9 mouse cellular contexts compared by ENCODE assay signal in the genomic region with DNA sequence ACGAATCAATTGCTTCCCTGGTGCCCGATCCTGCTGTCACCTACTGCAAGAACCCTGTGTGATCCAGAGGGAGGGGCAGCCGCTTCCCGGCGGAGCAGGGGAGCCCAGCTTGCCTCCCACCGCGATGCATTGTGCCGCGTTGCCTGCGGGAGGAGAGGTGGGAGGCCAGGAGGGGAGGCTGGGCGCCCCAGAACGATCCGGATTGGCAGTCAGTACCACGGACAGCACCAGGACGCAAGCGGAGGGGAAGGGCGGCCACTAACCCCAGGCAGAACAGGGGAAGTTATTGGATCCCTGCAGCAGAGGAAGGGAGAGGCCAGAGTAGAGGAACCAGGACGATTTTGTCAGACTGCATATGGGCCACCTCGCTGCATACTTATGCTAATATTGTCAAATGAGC. TPM values are rescaled to one million over a fixed set of nuclear protein-coding genes. Genes with fewer than 3 reads are reported as not detected.
DNase-seq lines count a peak whose midpoint lies in the region; ATAC-seq lines count a peak whose summit lies in the region.
"Had no signal": no experiment of that assay in that cellular context is flagged by ENCODE, and none has a peak within 500 bp of the region (broad histone marks: within the 10 kb centered on the region; RNA-seq: fewer than 3 reads in every experiment).

No protein-coding gene starts in this region.

- no peaks in the 10 kb centered on the region for H3K9me3 ChIP-seq in embryonic facial prominence, embryonic 11.5 days (replicated peaks; ENCODE audit: control insufficient read depth, low read length)
- no peaks in the 10 kb centered on the region for H3K9me3 ChIP-seq in hindbrain, embryonic 10.5 days
- no peaks in the 10 kb centered on the region for H3K9me3 ChIP-seq in midbrain, embryonic 15.5 days

- peak; percentile 5 to 48 for DNase-seq in heart, adult 18-20 months
- DNase-seq in heart, postnatal 25 days (ENCODE audit: low spot score), result no peak
- DNase-seq in adrenal gland, postnatal 14 days, result peak; percentile 81
- DNase-seq in embryonic facial prominence, embryonic 11.5 days (ENCODE audit: low spot score), result peak; percentile 87
- DNase-seq in hindbrain, embryonic 10.5 days (ENCODE audit: low spot score), result peak; percentile 70
- peak; percentile 66 to 85 for DNase-seq in left cerebral cortex, postnatal 25 days (ENCODE audit: low spot score in 2 of 2)
- peak; percentile 38 for DNase-seq in splenic B cell, adult 2 months (ENCODE audit: low read depth, low spot score)

- H3K4me1 ChIP-seq in embryonic facial prominence, embryonic 11.5 days (ENCODE audit: control insufficient read depth, insufficient read depth, low read length), result no peaks in the 10 kb centered on the region
- peaks cover 15% of the 10 kb centered on the region for H3K4me1 ChIP-seq in hindbrain, embryonic 10.5 days (replicated peaks)
- H3K4me1 ChIP-seq in midbrain, embryonic 15.5 days, result peaks cover 47% of the 10 kb centered on the region

- H3K36me3 ChIP-seq in embryonic facial prominence, embryonic 11.5 days (replicated peaks; ENCODE audit: control insufficient read depth, insufficient read depth, low read depth, low read length), result no peaks in the 10 kb centered on the region
- H3K36me3 ChIP-seq in hindbrain, embryonic 10.5 days, result no peaks in the 10 kb centered on the region
- H3K36me3 ChIP-seq in midbrain, embryonic 15.5 days (replicated peaks), result no peaks in the 10 kb centered on the region
- H3K36me3 ChIP-seq in splenic B cell, adult 2 months (ENCODE audit: control insufficient read depth, insufficient read depth, low read length, poor library complexity, severe bottlenecking), result no peaks in the 10 kb centered on the region

- no peak for ATAC-seq in embryonic facial prominence, embryonic 11.5 days (replicated peaks; ENCODE audit: insufficient number of reproducible peaks, low FRiP score, low TSS enrichment, low read depth)
- peak; percentile 62; the same call in 1 of the 2 replicates for ATAC-seq in midbrain, embryonic 15.5 days (replicated peaks)

- no peak overlapping the region for H3K9ac ChIP-seq in embryonic facial prominence, embryonic 11.5 days (replicated peaks; ENCODE audit: low read length)
- H3K9ac ChIP-seq in midbrain, embryonic 15.5 days, result peak overlapping the region; percentile 43

- no peaks in the 10 kb centered on the region; the same call in 1 of the 2 replicates for H3K27me3 ChIP-seq in embryonic facial prominence, embryonic 11.5 days (ENCODE audit: control insufficient read depth, insufficient read depth, low read length)
- H3K27me3 ChIP-seq in hindbrain, embryonic 10.5 days (ENCODE audit: insufficient read depth, poor library complexity, severe bottlenecking), result peaks cover 41% of the 10 kb centered on the region
- H3K27me3 ChIP-seq in midbrain, embryonic 15.5 days (replicated peaks), result no peaks in the 10 kb centered on the region; the same call in 1 of the 2 replicates
- no peaks in the 10 kb centered on the region for H3K27me3 ChIP-seq in splenic B cell, adult 2 months (ENCODE audit: control insufficient read depth, insufficient read depth, low read length, poor library complexity, severe bottlenecking)

- WGBS in embryonic facial prominence, embryonic 11.5 days, result under 1% methylated on average over 19 of the region's 19 CpGs
- 0% methylated on average over 19 of the region's 19 CpGs for WGBS in hindbrain, embryonic 10.5 days
- under 1% methylated on average over 19 of the region's 19 CpGs for WGBS in midbrain, embryonic 15.5 days

- H3K27ac ChIP-seq in embryonic facial prominence, embryonic 11.5 days (replicated peaks; ENCODE audit: low read depth, low read length), result no peak overlapping the region
- no peak overlapping the region for H3K27ac ChIP-seq in hindbrain, embryonic 10.5 days
- H3K27ac ChIP-seq in midbrain, embryonic 15.5 days, result peak overlapping the region; percentile 61

- intact Hi-C loops in heart, postnatal 25 days (cut with DNase I), result no loop called here
- intact Hi-C loops in left cerebral cortex, postnatal 25 days (cut with DNase I), result loop anchor here (2.0 kb wide), 1 partner anchor 109 kb away; no protein-coding TSS in a partner anchor

- H3K4me2 ChIP-seq in embryonic facial prominence, embryonic 11.5 days (ENCODE audit: low read depth, low read length), result no peak overlapping the region
- H3K4me2 ChIP-seq in midbrain, embryonic 15.5 days, result peak overlapping the region; percentile 54

- no peak overlapping the region for H3K4me3 ChIP-seq in embryonic facial prominence, embryonic 11.5 days (ENCODE audit: low read depth, low read length)
- peak overlapping the region; percentile 39 for H3K4me3 ChIP-seq in hindbrain, embryonic 10.5 days
- peak overlapping the region; percentile 40 for H3K4me3 ChIP-seq in midbrain, embryonic 15.5 days

RNA-seq across cellular contexts. Expression of gene Rph3a, which starts 0.5 kb away (rescaled TPM):
- not detected for total RNA-seq in heart, adult 18-20 months (2021)
- under 1 TPM in 1 of 2 experiments, not detected in 1; 0.08 TPM for total RNA-seq in heart, postnatal 25 days (2021)
- total RNA-seq in adrenal gland, postnatal 14 days (2021), result 2.7 and 3.0 TPM in 2 replicates
- polyA plus RNA-seq in embryonic facial prominence, embryonic 11.5 days (2014; fragmentation: Nextera tagmentation; extraction: Ambion mirVana), result 0.20 and 0.21 TPM in 2 replicates
- polyA plus RNA-seq in hindbrain, embryonic 10.5 days (2016; fragmentation: Nextera tagmentation; extraction: Ambion mirVana), result 0.30 and 2.2 TPM in 2 replicates
- 100 to 1,000 TPM; 314 to 322 TPM for total RNA-seq in left cerebral cortex, postnatal 25 days (2021)
- 27.9 and 30.7 TPM in 2 replicates for polyA plus RNA-seq in midbrain, embryonic 15.5 days (2015; fragmentation: Nextera tagmentation; extraction: Ambion mirVana)
- total RNA-seq: liver, adult 2 months had no signal
- polyA plus RNA-seq: liver, adult 2 months had no signal

Comparison
In these comparisons a context has a peak if more than half of its experiments do, and no peak if none do; other contexts are left out.
1. RNA of gene Rph3a, which starts 0.5 kb away (total RNA-seq): 314 to 322 TPM in left cerebral cortex, postnatal 25 days; 2.7 to 3.0 TPM in adrenal gland, postnatal 14 days, 0.08 TPM in heart, postnatal 25 days and not detected in heart, adult 18-20 months; every median in the first group is over 10 times any median in the second.